Mouse (Mus musculus) gastrocnemius, adult 8-10 months (tissue): Measurements from ENCODE around the gene C1ql1. TPM values are rescaled to one million over a fixed set of nuclear protein-coding genes. Genes with fewer than 3 reads are reported as not detected.
A peak's percentile ranks its signal among the peaks of the same experiment; 100 is the strongest.
"Not testable (repeated sequence)": the region's sequence is repeated elsewhere in the genome, so short reads cannot be mapped to it uniquely, and the experiment has no call there.

ENCODE experiments used
- DNase-seq, 2 experiments: peaks; one replicate each; pipeline ENCODE4 v3.0.0; 2022; ENCODE audit warnings: low spot score in 2 of 2
- total RNA-seq, 4 experiments: library from RNA; stranded (reverse); gene quantifications; 2 replicates each; pipeline ENCODE4 v1.2.4; 2022

The C1ql1 gene
- not detected for total RNA-seq

GRCm38 (mm10) chr11:102946265-102946991 is at the start of gene C1ql1:
Gene C1ql1, minus strand, starts transcription at chr11:102946688.
- DNase-seq: peak; percentile 60 to 78

- no peak for DNase-seq
Measured at GRCm38 (mm10) chr11:102994952-102995351, 48.5 kb upstream of the C1ql1 start.

GRCm38 (mm10) chr11:102993420-102994029 is 47.0 kb upstream of the C1ql1 start:
- DNase-seq: no peak

- peak in 1 of 2 experiments; percentile 36 for DNase-seq
Measured at GRCm38 (mm10) chr11:102992940-102993339, 46.5 kb upstream of the C1ql1 start.

- DNase-seq: no peak
Measured at GRCm38 (mm10) chr11:102991681-102992080, 45.2 kb upstream of the C1ql1 start.

- peak in 1 of 2 experiments; percentile 28 for DNase-seq
Measured at GRCm38 (mm10) chr11:102990152-102990663, 43.7 kb upstream of the C1ql1 start.

GRCm38 (mm10) chr11:102989641-102990151 is 43.2 kb upstream of the C1ql1 start:
- DNase-seq: no peak

- no peak for DNase-seq
Measured at GRCm38 (mm10) chr11:102985160-102985559, 38.7 kb upstream of the C1ql1 start.

- no peak for DNase-seq
Measured at GRCm38 (mm10) chr11:102984615-102985014, 38.1 kb upstream of the C1ql1 start.

- no peak for DNase-seq
Measured at GRCm38 (mm10) chr11:102984086-102984485, 37.6 kb upstream of the C1ql1 start.

- DNase-seq: no peak
Measured at GRCm38 (mm10) chr11:102981151-102981890, 34.8 kb upstream of the C1ql1 start.

GRCm38 (mm10) chr11:102978052-102978666 is 31.7 kb upstream of the C1ql1 start:
- no peak for DNase-seq

- DNase-seq: not testable (repeated sequence)
Measured at GRCm38 (mm10) chr11:102975966-102976365, 29.5 kb upstream of the C1ql1 start.

- no peak for DNase-seq
Measured at GRCm38 (mm10) chr11:102972326-102972725, 25.8 kb upstream of the C1ql1 start.

- DNase-seq: no peak
Measured at GRCm38 (mm10) chr11:102971604-102972003, 25.1 kb upstream of the C1ql1 start.

GRCm38 (mm10) chr11:102964547-102965091 is 18.1 kb upstream of the C1ql1 start:
- no peak for DNase-seq

- no peak for DNase-seq
Measured at GRCm38 (mm10) chr11:102963855-102964546, 17.5 kb upstream of the C1ql1 start.

GRCm38 (mm10) chr11:102963246-102963854 is 16.9 kb upstream of the C1ql1 start:
- DNase-seq: no peak

- no peak for DNase-seq
Measured at GRCm38 (mm10) chr11:102962861-102963245, 16.4 kb upstream of the C1ql1 start.

GRCm38 (mm10) chr11:102961082-102961481 is 14.6 kb upstream of the C1ql1 start:
- DNase-seq: no peak
